ENCODE assay signal across 14 mouse cellular contexts in the genomic region with DNA sequence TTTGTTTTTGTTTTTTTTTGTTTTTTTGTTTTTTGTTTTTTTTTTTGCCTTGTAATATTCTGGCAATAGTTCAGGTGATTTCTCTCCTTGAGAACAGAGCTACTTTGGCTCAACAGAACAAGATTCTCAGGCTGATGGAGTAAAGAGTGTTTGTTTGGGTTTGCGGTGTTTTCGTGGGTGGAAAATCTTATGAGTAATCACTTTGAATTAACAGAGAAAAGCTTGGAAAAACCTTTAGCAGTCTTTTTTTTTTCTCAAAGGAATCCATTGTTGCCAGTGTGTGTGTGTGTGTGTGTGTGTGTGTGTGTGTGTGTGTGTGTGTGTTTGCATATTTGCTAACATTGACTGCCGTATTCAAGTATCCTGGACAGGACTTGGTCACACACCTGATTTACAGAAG.
DNase-seq lines count a peak whose midpoint lies in the region.
"Had no signal": no experiment of that assay in that cellular context is flagged by ENCODE, and none has a peak within 500 bp of the region (broad histone marks: within the 10 kb centered on the region; RNA-seq: fewer than 3 reads in every experiment).

No protein-coding gene starts in this region.

- peak; percentile 3 for DNase-seq in 3134 (ENCODE audit: extremely low read depth, insufficient read length, low spot score)
- peak; percentile 65 for DNase-seq in 3T3-L1 (ENCODE audit: low read depth, low spot score)
- peak; percentile 40 for DNase-seq in NIH3T3 (ENCODE audit: low read depth)
- DNase-seq in left cerebral cortex, postnatal 10 days (ENCODE audit: extremely low spot score in 1 of 2, low spot score in 2 of 2) = no peak
- no peak for DNase-seq in right cerebral cortex, adult 2 months (ENCODE audit: low spot score in 2 of 2)
- no peak for DNase-seq in frontal cortex, postnatal 10 days (ENCODE audit: low spot score in 2 of 2)
- DNase-seq: adrenal gland, adult 2 months; adrenal gland, postnatal 10 days; adrenal gland, postnatal 25 days; cerebellum, adult 11-12 months; cerebellum, adult 2 months; cerebellum, adult 9-10 months; cerebellum, postnatal 10 days; cerebellum, postnatal 25 days had no signal

- intact Hi-C loops in left cerebral cortex, postnatal 10 days (cut with DNase I) = no loop called here

Comparison
In these comparisons a context has a peak if more than half of its experiments do, and no peak if none do; other contexts are left out.
1. DNase-seq: peak in 3134 (single experiment), 3T3-L1 (single experiment) and NIH3T3 (single experiment); none in left cerebral cortex, postnatal 10 days (0 of 2), right cerebral cortex, adult 2 months (0 of 2) and frontal cortex, postnatal 10 days (0 of 2).